Mouse (Mus musculus): Measurements from ENCODE around the gene Sox21. TPM values are rescaled to one million over a fixed set of nuclear protein-coding genes. Genes with fewer than 3 reads are reported as not detected.

Gene Sox21
- polyA plus RNA-seq, 1 experiment from 2014 or later: 0.96 TPM

DNA sequence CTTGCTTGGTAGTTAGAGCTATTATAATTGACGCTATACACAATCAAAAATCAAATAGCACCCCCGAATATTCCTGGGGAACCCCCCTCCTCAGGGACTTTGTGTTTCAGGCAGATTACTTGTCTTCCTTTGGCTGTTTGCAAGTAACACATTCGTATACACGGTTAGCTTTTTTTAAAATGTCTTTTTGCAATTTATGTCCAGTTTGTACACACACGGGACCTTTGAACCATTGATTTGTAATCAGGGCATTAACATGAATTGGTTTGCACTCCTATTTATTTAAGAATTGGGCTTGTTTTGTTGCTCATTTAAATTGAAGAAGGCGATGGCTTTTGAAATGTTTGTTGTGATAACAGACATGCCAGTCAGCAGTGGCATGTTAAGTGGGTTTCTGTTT is 956 bp upstream of the Sox21 start:
- Histone ChIP-seq H3K27me3 (peaks cover 74% of the 10 kb centered on the region), H3K36me3 (no peaks in the 10 kb centered on the region), H3K27ac (no peak overlapping the region), H3K9ac (no peak overlapping the region), H3K4me1 (peaks cover 32% of the 10 kb centered on the region), H3K4me3 (no peak overlapping the region), H3K9me3 (no peaks in the 10 kb centered on the region), H3K4me2 (peak overlapping the region; percentile 92; the same call in 1 of the 2 replicates)
- 7% methylated on average over 6 of the region's 6 CpGs for WGBS
- ATAC-seq (ENCODE audit: borderline replicate concordance, extremely low read depth, low FRiP score, low TSS enrichment): no peak

GRCm38 (mm10) chr14:118235973-118236885 is 601 bp downstream of the Sox21 start:
- Histone ChIP-seq H3K4me3 (peak overlapping the region; percentile 48), H3K27ac (no peak overlapping the region), H3K4me2 (peak overlapping the region; percentile 92), H3K9ac (peak overlapping the region; percentile 36; the same call in 1 of the 2 replicates), H3K27me3 (peaks cover 89% of the 10 kb centered on the region), H3K4me1 (peaks cover 32% of the 10 kb centered on the region), H3K9me3 (no peaks in the 10 kb centered on the region), H3K36me3 (no peaks in the 10 kb centered on the region)
- peak; percentile 61 for ATAC-seq (ENCODE audit: borderline replicate concordance, extremely low read depth, low FRiP score, low TSS enrichment)
- WGBS: under 1% methylated on average over 70 of the region's 73 CpGs

DNA sequence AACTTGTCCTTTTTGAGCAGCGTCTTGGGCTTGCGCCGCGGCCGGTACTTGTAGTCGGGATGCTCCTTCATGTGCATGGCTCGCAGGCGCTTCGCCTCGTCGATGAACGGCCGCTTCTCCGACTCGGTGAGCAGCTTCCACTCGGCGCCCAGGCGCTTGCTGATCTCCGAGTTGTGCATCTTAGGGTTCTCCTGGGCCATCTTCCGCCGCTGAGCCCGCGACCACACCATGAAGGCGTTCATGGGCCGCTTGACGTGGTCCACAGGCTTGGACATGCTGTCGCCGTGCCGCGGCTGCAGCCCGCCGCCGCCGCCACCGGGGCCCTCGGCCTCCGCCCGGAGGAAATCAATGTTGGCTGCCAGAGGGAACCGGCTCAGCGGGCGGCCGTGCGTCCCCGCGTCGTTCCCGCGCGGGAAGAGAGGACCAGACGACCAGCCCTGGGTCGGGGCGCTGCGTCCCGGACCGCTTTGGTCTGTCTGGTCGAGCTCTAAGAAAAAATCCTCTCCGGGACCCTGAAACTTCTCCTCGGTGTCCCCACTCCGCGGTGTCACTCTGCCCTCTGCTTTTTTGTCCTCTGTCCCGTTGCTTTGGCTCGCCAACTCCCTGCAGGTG is 1.4 kb downstream of the Sox21 start:
- peaks cover 32% of the 10 kb centered on the region for H3K4me1 ChIP-seq
- WGBS: under 1% methylated on average over 58 of the region's 62 CpGs
- H3K27me3 ChIP-seq: peaks cover 91% of the 10 kb centered on the region

GRCm38 (mm10) chr14:118234541-118235210 is 2.2 kb downstream of the Sox21 start:
- no peaks in the 10 kb centered on the region for H3K36me3 ChIP-seq
- peaks cover 32% of the 10 kb centered on the region for H3K4me1 ChIP-seq
- H3K9me3 ChIP-seq: no peaks in the 10 kb centered on the region
- peaks cover 91% of the 10 kb centered on the region for H3K27me3 ChIP-seq
- H3K9ac ChIP-seq: peak overlapping the region; percentile 24; the same call in 1 of the 2 replicates
- H3K4me3 ChIP-seq: peak overlapping the region; percentile 48
- H3K27ac ChIP-seq: no peak overlapping the region
- under 1% methylated on average over 66 of the region's 84 CpGs for WGBS
- no peak for ATAC-seq (ENCODE audit: borderline replicate concordance, extremely low read depth, low FRiP score, low TSS enrichment)
- H3K4me2 ChIP-seq: peak overlapping the region; percentile 92

More for the DNA sequence above, 1.4 kb downstream of the Sox21 start:
- Histone ChIP-seq H3K9me3 (no peaks in the 10 kb centered on the region), H3K27ac (no peak overlapping the region), H3K4me2 (peak overlapping the region; percentile 92), H3K9ac (peak overlapping the region; percentile 24; the same call in 1 of the 2 replicates), H3K4me3 (peak overlapping the region; percentile 48), H3K36me3 (no peaks in the 10 kb centered on the region)
- ATAC-seq (ENCODE audit: borderline replicate concordance, extremely low read depth, low FRiP score, low TSS enrichment): no peak

DNA sequence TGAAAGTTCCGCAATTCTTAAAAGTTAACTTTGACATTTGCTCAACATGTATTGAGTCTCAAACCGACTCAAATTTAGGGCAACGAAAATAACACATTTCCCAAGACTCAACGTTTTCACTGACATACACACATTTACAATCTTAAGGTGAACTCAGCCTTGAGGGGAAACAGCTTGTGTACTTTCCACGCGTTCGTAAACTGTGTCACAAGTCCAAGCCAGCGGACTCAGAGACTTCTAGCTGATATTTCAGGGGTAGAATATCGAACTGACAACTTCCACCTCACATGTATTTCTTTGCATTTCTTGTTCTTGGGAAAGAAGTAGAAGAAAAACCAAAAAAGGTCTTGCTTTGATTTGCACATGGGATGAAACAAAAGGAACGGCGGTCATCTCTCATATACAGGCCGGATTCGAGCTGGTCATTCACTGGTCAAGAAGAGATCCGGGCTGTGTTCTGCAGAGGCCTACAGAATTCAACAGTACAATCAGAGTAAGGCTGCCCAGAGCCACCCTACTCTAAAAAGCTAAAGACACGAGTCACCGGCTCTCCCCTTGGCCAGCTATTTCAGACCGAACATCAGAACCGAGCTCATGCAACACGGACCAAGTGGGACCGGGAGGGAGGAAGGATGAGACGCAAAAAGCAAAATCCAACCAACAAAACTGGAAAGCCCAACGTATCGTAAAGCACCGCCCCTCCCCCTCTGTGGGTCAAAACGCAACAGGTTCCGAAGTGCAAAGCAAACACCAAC is 2.9 kb downstream of the Sox21 start:
- H3K4me1 ChIP-seq: peaks cover 32% of the 10 kb centered on the region
- no peaks in the 10 kb centered on the region for H3K9me3 ChIP-seq
- H3K36me3 ChIP-seq: no peaks in the 10 kb centered on the region
- no peak overlapping the region for H3K27ac ChIP-seq
- 6% methylated on average over 26 of the region's 26 CpGs for WGBS
- peak overlapping the region; percentile 48 for H3K4me3 ChIP-seq
- H3K27me3 ChIP-seq: peaks cover 91% of the 10 kb centered on the region
- H3K9ac ChIP-seq: no peak overlapping the region
- ATAC-seq (ENCODE audit: borderline replicate concordance, extremely low read depth, low FRiP score, low TSS enrichment): no peak
- peak overlapping the region; percentile 92 for H3K4me2 ChIP-seq

GRCm38 (mm10) chr14:118232381-118232970 is 4.4 kb downstream of the Sox21 start:
- Histone ChIP-seq H3K9ac (no peak overlapping the region), H3K4me3 (no peak overlapping the region), H3K27me3 (peaks cover 94% of the 10 kb centered on the region), H3K4me2 (no peak overlapping the region), H3K36me3 (no peaks in the 10 kb centered on the region), H3K9me3 (no peaks in the 10 kb centered on the region), H3K4me1 (peaks cover 32% of the 10 kb centered on the region), H3K27ac (no peak overlapping the region)
- no peak for ATAC-seq (ENCODE audit: borderline replicate concordance, extremely low read depth, low FRiP score, low TSS enrichment)
- WGBS: 1% methylated on average over 8 of the region's 8 CpGs

DNA sequence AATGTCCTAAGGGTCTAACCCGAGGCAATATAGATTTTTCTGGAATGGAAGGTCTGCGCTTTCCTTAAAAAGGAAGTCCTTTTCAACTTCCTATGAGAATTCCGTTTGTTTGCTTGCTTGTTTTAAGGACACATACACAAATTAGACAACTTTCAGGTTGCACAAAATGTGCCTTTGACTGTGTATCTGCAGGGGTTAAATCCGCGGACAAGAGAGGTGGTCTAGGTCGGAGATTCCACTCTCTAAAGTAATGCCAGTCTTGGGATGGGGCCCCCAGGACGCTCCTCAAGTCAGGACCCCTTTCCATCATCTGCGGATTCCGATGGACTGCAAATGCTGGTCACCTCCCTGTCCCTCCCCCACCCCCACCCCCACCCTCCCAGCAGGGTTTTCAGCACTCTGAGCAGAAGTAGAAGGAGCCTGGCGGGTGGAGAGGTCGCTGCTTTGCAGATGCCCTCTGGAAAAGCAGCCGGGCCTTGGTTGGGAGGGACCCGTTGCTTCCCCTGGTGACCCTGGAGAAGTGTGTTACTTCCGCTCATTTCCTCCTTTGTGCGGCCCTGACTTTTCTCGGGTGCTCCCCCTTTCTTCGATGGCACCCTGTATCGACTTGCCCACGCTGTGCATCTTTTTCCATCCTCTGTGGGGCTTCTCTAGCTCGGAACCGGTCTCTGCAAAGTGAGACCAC is 10.2 kb downstream of the Sox21 start:
- H3K4me1 ChIP-seq: peaks cover 6% of the 10 kb centered on the region; the same call in 1 of the 2 replicates
- no peaks in the 10 kb centered on the region for H3K36me3 ChIP-seq
- H3K9me3 ChIP-seq: no peaks in the 10 kb centered on the region
- H3K9ac ChIP-seq: no peak overlapping the region
- WGBS: 2% methylated on average over 21 of the region's 21 CpGs
- H3K4me2 ChIP-seq: no peak overlapping the region
- no peak overlapping the region for H3K4me3 ChIP-seq
- no peak for ATAC-seq (ENCODE audit: borderline replicate concordance, extremely low read depth, low FRiP score, low TSS enrichment)
- peaks cover 94% of the 10 kb centered on the region for H3K27me3 ChIP-seq
- no peak overlapping the region for H3K27ac ChIP-seq

DNA sequence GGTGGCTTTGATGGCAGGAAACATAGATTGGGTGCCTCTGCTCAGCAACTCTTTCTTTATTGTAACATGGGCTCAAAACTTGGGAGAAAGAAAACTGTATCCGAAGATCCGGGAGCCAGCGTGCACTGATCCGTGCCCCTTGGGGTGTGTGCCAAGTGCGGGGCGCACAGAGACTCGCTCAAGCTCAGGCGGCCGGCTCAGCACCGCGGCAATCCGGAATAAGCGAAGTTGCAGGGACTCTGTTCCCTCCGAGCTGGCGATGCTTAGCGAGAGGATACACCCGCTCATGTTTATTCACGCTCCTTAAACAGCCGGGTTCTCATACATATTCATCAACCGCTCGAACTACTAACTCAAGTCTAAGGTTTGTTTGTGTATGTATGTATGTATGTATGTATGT is 10.9 kb downstream of the Sox21 start:
- Histone ChIP-seq H3K27me3 (peaks cover 87% of the 10 kb centered on the region), H3K4me3 (0 out of 2 replicates have a peak overlapping the region, but pooled peaks have one; percentile 8), H3K27ac (no peak overlapping the region), H3K36me3 (no peaks in the 10 kb centered on the region), H3K9ac (no peak overlapping the region), H3K9me3 (no peaks in the 10 kb centered on the region), H3K4me1 (peaks cover 6% of the 10 kb centered on the region; the same call in 1 of the 2 replicates), H3K4me2 (peak overlapping the region; percentile 17; the same call in 1 of the 2 replicates)
- no peak for ATAC-seq (ENCODE audit: borderline replicate concordance, extremely low read depth, low FRiP score, low TSS enrichment)
- under 1% methylated on average over 21 of the region's 21 CpGs for WGBS

GRCm38 (mm10) chr14:118225061-118225743 is 11.6 kb downstream of the Sox21 start:
- WGBS: 14% methylated on average over 16 of the region's 16 CpGs
- no peak overlapping the region for H3K27ac ChIP-seq

GRCm38 (mm10) chr14:118220885-118221284 is 15.9 kb downstream of the Sox21 start:
- Histone ChIP-seq H3K4me3 (no peak overlapping the region), H3K4me2 (no peak overlapping the region), H3K27ac (no peak overlapping the region), H3K27me3 (peaks cover 38% of the 10 kb centered on the region), H3K9me3 (no peaks in the 10 kb centered on the region), H3K9ac (no peak overlapping the region), H3K4me1 (peaks cover 3% of the 10 kb centered on the region; the same call in 1 of the 2 replicates), H3K36me3 (no peaks in the 10 kb centered on the region)
- no peak for ATAC-seq (ENCODE audit: borderline replicate concordance, extremely low read depth, low FRiP score, low TSS enrichment)
- WGBS: 76% methylated on average over 1 of the region's 1 CpGs

More at GRCm38 (mm10) chr14:118225061-118225743, 11.6 kb downstream of the Sox21 start:
- ATAC-seq (ENCODE audit: borderline replicate concordance, extremely low read depth, low FRiP score, low TSS enrichment): no peak
- Histone ChIP-seq H3K4me1 (peaks cover 6% of the 10 kb centered on the region; the same call in 1 of the 2 replicates), H3K4me2 (no peak overlapping the region), H3K9ac (no peak overlapping the region), H3K36me3 (no peaks in the 10 kb centered on the region), H3K27me3 (peaks cover 81% of the 10 kb centered on the region), H3K9me3 (no peaks in the 10 kb centered on the region), H3K4me3 (no peak overlapping the region)

All from lung, embryonic 15.5 days (tissue).